Mouse (Mus musculus) bone marrow, adult 2 months (tissue): Measurements from ENCODE around the gene Bnipl.

Source experiments
- CTCF ChIP-seq: fragments of 200-500 bp; IDR thresholded peaks from 2 replicates; pipeline ENCODE4 v1.5.1; 2011; ENCODE audit warnings: low read length, control low read depth; ENCODE audit not compliant: control insufficient read depth, insufficient read depth
- POLR2A ChIP-seq: fragments of 200-500 bp; IDR thresholded peaks from 2 replicates; pipeline ENCODE4 v1.6.1; 2011; ENCODE audit warnings: low read depth, mild to moderate bottlenecking, control low read depth, low read length, borderline replicate concordance; ENCODE audit not compliant: control insufficient read depth

DNA sequence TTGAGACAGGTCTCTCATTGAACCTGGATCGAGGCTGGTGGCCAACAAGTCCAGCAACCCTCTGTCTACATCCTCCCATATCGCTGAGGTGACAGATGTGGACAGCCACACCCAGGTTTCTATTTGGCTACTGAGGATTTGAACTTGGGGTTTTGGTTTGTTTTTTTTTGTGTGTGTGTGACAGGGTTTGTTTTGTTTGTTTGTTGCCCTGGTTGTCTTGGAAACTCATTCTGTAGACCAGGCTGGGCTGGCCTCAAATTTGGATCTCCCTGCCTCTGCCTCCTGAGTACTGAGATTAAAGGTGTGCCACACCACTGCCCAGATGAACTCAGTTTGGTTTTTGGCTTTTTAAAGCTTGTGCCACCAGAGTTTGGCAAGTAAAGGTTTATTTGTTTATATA lies 28.0 kb downstream of the Bnipl start:
- no peak for TF ChIP-seq POLR2A
- no peak for TF ChIP-seq CTCF
